Comparison of ENCODE assay signal across 9 mouse cellular contexts in the genomic region with DNA sequence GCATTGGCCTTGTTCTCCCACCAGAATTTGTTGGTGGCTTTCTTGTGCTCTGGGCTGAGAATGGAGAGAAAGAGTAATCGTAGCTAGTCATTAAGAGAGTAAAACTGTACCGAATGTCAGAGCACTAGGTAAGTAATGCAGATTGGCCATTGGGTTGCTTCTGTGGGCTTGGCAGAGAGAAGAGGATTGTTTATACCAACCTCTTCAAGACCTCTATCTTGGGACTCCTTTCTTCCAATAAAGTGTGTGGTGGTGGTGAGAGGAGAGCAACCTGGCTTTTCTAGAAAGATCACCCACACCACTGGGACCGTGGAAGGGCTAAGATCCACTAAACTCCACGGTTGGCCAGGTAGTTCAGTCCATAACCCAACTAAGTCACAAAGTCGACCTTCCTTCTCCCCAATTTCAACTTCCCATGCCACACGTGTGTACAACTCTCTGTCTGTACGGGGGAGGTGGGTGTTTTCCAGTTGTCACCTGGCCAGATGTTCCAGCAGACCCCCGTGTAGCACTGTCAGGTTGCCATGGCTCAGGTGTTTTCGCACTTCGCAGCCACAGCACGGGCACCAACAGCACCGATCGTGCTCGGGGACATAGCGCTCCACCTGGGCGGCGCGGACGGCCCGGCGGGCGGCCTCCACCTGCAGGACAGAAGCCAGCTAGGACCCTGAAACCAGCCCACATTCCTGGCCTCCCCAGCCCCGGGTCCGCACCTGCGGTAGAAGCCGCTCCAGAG. TPM values are rescaled to one million over a fixed set of nuclear protein-coding genes. Genes with fewer than 3 reads are reported as not detected.
DNase-seq lines count a peak whose midpoint lies in the region; ATAC-seq and TF ChIP-seq lines count a peak whose summit lies in the region.
"Had no signal": no experiment of that assay in that cellular context is flagged by ENCODE, and none has a peak within 500 bp of the region (broad histone marks: within the 10 kb centered on the region; RNA-seq: fewer than 3 reads in every experiment).

No protein-coding gene starts in this region.

- H3K9me3 ChIP-seq in kidney, postnatal 0 days (replicated peaks; ENCODE audit: low read length): no peaks in the 10 kb centered on the region
- H3K9me3 ChIP-seq in hindbrain, embryonic 12.5 days (replicated peaks): no peaks in the 10 kb centered on the region
- no peaks in the 10 kb centered on the region for H3K9me3 ChIP-seq in midbrain, embryonic 12.5 days

- no peak for DNase-seq in kidney, postnatal 0 days (ENCODE audit: low spot score)
- DNase-seq in kidney, adult 18-20 months: no peak
- peak; percentile 29 for DNase-seq in c-Kit-positive CD71-positive TER-119-positive erythroid progenitor cells, embryonic 14.5 days (ENCODE audit: low spot score)
- no peak for DNase-seq in gastrocnemius, postnatal 10 days
- DNase-seq in right cerebral cortex, adult 18-20 months: no peak

- peak; percentile 69 for ATAC-seq in kidney, postnatal 0 days (replicated peaks; ENCODE audit: low FRiP score, low read depth)
- ATAC-seq in hindbrain, embryonic 12.5 days (ENCODE audit: low FRiP score): peak; percentile 79
- ATAC-seq in midbrain, embryonic 12.5 days (ENCODE audit: low FRiP score, low read depth): peak; percentile 75; the same call in 1 of the 2 replicates
- ATAC-seq in frontal cortex, adult (ENCODE audit: low TSS enrichment): no peak

- peak overlapping the region; percentile 78 for H3K27ac ChIP-seq in kidney, postnatal 0 days
- peak overlapping the region; percentile 77; the same call in 1 of the 2 replicates for H3K27ac ChIP-seq in hindbrain, embryonic 12.5 days
- peak overlapping the region; percentile 80; the same call in 1 of the 2 replicates for H3K27ac ChIP-seq in midbrain, embryonic 12.5 days (replicated peaks)

- no peak for TF ChIP-seq CTCF in kidney, postnatal 0 days (IDR thresholded peaks at IDR 0.05; ENCODE audit: low read depth)

- 5% methylated on average over 26 of the region's 26 CpGs for WGBS in kidney, postnatal 0 days
- WGBS in hindbrain, embryonic 12.5 days: 9% methylated on average over 26 of the region's 26 CpGs
- WGBS in midbrain, embryonic 12.5 days: 9% methylated on average over 26 of the region's 26 CpGs

- H3K9ac ChIP-seq in kidney, postnatal 0 days (ENCODE audit: low read depth, low read length): peak overlapping the region; percentile 81
- peak overlapping the region; percentile 80 for H3K9ac ChIP-seq in hindbrain, embryonic 12.5 days
- H3K9ac ChIP-seq in midbrain, embryonic 12.5 days (replicated peaks): peak overlapping the region; percentile 87

- H3K36me3 ChIP-seq in kidney, postnatal 0 days (ENCODE audit: insufficient read depth, low read length): peaks cover 13% of the 10 kb centered on the region; the same call in 1 of the 2 replicates
- peaks cover 22% of the 10 kb centered on the region for H3K36me3 ChIP-seq in hindbrain, embryonic 12.5 days
- peaks cover 33% of the 10 kb centered on the region for H3K36me3 ChIP-seq in midbrain, embryonic 12.5 days

- 0 out of 2 replicates have a peak, but pooled peaks cover 3% of the 10 kb centered on the region for H3K4me1 ChIP-seq in kidney, postnatal 0 days (replicated peaks; ENCODE audit: insufficient read depth, low read length)
- H3K4me1 ChIP-seq in hindbrain, embryonic 12.5 days: peaks cover 6% of the 10 kb centered on the region
- peaks cover 8% of the 10 kb centered on the region for H3K4me1 ChIP-seq in midbrain, embryonic 12.5 days

- peak overlapping the region; percentile 86 for H3K4me3 ChIP-seq in kidney, postnatal 0 days (replicated peaks; ENCODE audit: low read depth, low read length)
- peak overlapping the region; percentile 80 for H3K4me3 ChIP-seq in hindbrain, embryonic 12.5 days
- H3K4me3 ChIP-seq in midbrain, embryonic 12.5 days: peak overlapping the region; percentile 84

- H3K4me2 ChIP-seq in kidney, postnatal 0 days (ENCODE audit: low read length): peak overlapping the region; percentile 93
- H3K4me2 ChIP-seq in hindbrain, embryonic 12.5 days (replicated peaks): peak overlapping the region; percentile 93
- H3K4me2 ChIP-seq in midbrain, embryonic 12.5 days (replicated peaks): peak overlapping the region; percentile 94

- no peaks in the 10 kb centered on the region for H3K27me3 ChIP-seq in kidney, postnatal 0 days (ENCODE audit: insufficient read depth, low read length)
- H3K27me3 ChIP-seq in hindbrain, embryonic 12.5 days: no peaks in the 10 kb centered on the region
- no peaks in the 10 kb centered on the region for H3K27me3 ChIP-seq in midbrain, embryonic 12.5 days

RNA-seq across cellular contexts. Expression of a gene that starts 1.0 kb away (rescaled TPM):
- 25.5 and 29.2 TPM in 2 replicates for polyA plus RNA-seq in kidney, postnatal 0 days (2015; fragmentation: Nextera tagmentation; extraction: Ambion mirVana)
- 32.9 and 36.7 TPM in 2 replicates for polyA plus RNA-seq in hindbrain, embryonic 12.5 days (2016; fragmentation: Nextera tagmentation; extraction: Ambion mirVana)
- 31.9 and 33.2 TPM in 2 replicates for polyA plus RNA-seq in midbrain, embryonic 12.5 days (2016; fragmentation: Nextera tagmentation; extraction: Ambion mirVana)
- total RNA-seq in gastrocnemius, postnatal 10 days (2021): 10 to 100 TPM in 1 of 2 experiments, 1 to 10 TPM in 1; 5.9 to 10.2 TPM

RNA-seq across cellular contexts. Expression of a gene that starts 9.9 kb away (rescaled TPM):
- polyA plus RNA-seq in kidney, postnatal 0 days (2015; fragmentation: Nextera tagmentation; extraction: Ambion mirVana): 130 and 135 TPM in 2 replicates
- 256 and 259 TPM in 2 replicates for polyA plus RNA-seq in hindbrain, embryonic 12.5 days (2016; fragmentation: Nextera tagmentation; extraction: Ambion mirVana)
- 269 and 272 TPM in 2 replicates for polyA plus RNA-seq in midbrain, embryonic 12.5 days (2016; fragmentation: Nextera tagmentation; extraction: Ambion mirVana)
- 10 to 100 TPM; 28.2 to 35.3 TPM for total RNA-seq in gastrocnemius, postnatal 10 days (2021)

RNA-seq across cellular contexts. Expression of a gene that starts 10.4 kb away (rescaled TPM):
- polyA plus RNA-seq in kidney, postnatal 0 days (2015; fragmentation: Nextera tagmentation; extraction: Ambion mirVana): 2,620 and 2,934 TPM in 2 replicates
- polyA plus RNA-seq in hindbrain, embryonic 12.5 days (2016; fragmentation: Nextera tagmentation; extraction: Ambion mirVana): 1,265 and 1,340 TPM in 2 replicates
- polyA plus RNA-seq in midbrain, embryonic 12.5 days (2016; fragmentation: Nextera tagmentation; extraction: Ambion mirVana): 1,381 and 1,435 TPM in 2 replicates
- 1,000 to 10,000 TPM; 1,287 to 1,346 TPM for total RNA-seq in gastrocnemius, postnatal 10 days (2021)

RNA-seq across cellular contexts. Expression of a gene that starts 20.7 kb away (rescaled TPM):
- polyA plus RNA-seq in kidney, postnatal 0 days (2015; fragmentation: Nextera tagmentation; extraction: Ambion mirVana): 88.7 and 101 TPM in 2 replicates
- polyA plus RNA-seq in hindbrain, embryonic 12.5 days (2016; fragmentation: Nextera tagmentation; extraction: Ambion mirVana): 38.7 TPM in 2 replicates
- 24.9 and 29.3 TPM in 2 replicates for polyA plus RNA-seq in midbrain, embryonic 12.5 days (2016; fragmentation: Nextera tagmentation; extraction: Ambion mirVana)
- 100 to 1,000 TPM; 120 to 138 TPM for total RNA-seq in gastrocnemius, postnatal 10 days (2021)

RNA-seq across cellular contexts. Expression of a gene that starts 23.6 kb away (rescaled TPM):
- not detected in 2 replicates for polyA plus RNA-seq in kidney, postnatal 0 days (2015; fragmentation: Nextera tagmentation; extraction: Ambion mirVana)
- polyA plus RNA-seq in hindbrain, embryonic 12.5 days (2016; fragmentation: Nextera tagmentation; extraction: Ambion mirVana): not detected in 2 replicates
- not detected in 2 replicates for polyA plus RNA-seq in midbrain, embryonic 12.5 days (2016; fragmentation: Nextera tagmentation; extraction: Ambion mirVana)
- total RNA-seq in gastrocnemius, postnatal 10 days (2021): not detected
- total RNA-seq: adrenal gland, postnatal 10 days had no signal
